Mouse (Mus musculus): ENCODE data around the gene Kcnk1. TPM values are rescaled to one million over a fixed set of nuclear protein-coding genes. Genes with fewer than 3 reads are reported as not detected.

Kcnk1 gene
- polyA plus RNA-seq (2015; fragmentation: Nextera tagmentation; extraction: Ambion mirVana), result 20.7 and 21.4 TPM in 2 replicates

DNA sequence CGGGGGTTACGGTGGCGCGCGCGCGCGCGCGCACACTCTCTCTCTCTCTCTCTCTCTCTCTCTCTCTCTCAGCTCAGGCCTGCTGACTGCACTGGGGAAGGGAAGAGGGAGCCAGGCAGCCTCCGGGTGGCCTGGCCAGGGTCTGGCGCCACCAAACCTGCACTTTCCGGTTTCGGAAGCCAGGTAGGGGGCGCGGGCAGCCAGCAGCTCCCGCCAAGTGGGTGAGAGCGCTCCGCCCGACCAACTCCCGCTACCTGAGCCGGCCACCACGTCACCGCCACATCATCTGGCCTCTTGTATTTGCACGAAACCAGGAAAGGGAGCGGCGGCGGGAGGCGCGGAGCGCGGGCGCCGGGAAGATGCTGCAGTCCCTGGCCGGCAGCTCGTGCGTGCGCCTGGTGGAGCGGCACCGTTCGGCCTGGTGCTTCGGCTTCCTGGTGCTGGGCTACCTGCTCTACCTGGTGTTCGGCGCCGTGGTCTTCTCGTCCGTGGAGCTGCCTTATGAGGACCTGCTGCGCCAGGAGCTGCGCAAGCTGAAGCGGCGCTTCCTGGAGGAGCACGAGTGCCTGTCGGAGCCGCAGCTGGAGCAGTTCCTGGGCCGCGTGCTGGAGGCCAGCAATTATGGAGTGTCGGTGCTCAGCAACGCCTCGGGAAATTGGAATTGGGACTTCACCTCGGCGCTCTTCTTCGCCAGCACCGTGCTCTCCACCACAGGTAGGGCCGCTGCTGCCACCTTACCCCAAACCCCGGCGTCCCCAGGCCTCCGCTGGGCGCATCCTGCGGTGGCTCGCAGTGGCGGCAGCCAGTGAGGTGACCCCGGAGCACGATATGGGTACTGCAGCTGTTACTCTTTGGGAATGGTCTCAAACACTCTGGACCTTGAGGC lies at the start of gene Kcnk1:
TSS of gene Kcnk1 (plus strand) at position 70 of the 886 bp plus-strand sequence.
- H3K4me1 ChIP-seq (ENCODE audit: control insufficient read depth, insufficient read depth, low read length), result peaks cover 21% of the 10 kb centered on the region
- H3K27me3 ChIP-seq (ENCODE audit: control insufficient read depth, insufficient read depth, low read depth, low read length), result peaks cover 9% of the 10 kb centered on the region; the same call in 1 of the 2 replicates
- peak within 1 kb of the TSS; percentile 79 for H3K4me2 ChIP-seq (ENCODE audit: low read length)
- H3K4me3 ChIP-seq (ENCODE audit: low read depth, low read length), result peak within 1 kb of the TSS; percentile 73
- WGBS, result under 1% methylated on average over 72 of the region's 73 CpGs
- peak within 1 kb of the TSS; percentile 86 for H3K27ac ChIP-seq (ENCODE audit: low read length)
- no peaks in the 10 kb centered on the region for H3K36me3 ChIP-seq (ENCODE audit: control insufficient read depth, insufficient read depth, low read length)
- peak; percentile 83 for ATAC-seq
- no peaks in the 10 kb centered on the region for H3K9me3 ChIP-seq (replicated peaks; ENCODE audit: control insufficient read depth, low read length, poor library complexity, severe bottlenecking)
- peak within 1 kb of the TSS; percentile 81 for H3K9ac ChIP-seq (ENCODE audit: low read depth, low read length)

- no peak overlapping the region for H3K4me2 ChIP-seq (ENCODE audit: low read length)
- no peak overlapping the region for H3K9ac ChIP-seq (ENCODE audit: low read depth, low read length)
- ATAC-seq, result no peak
- H3K36me3 ChIP-seq (ENCODE audit: control insufficient read depth, insufficient read depth, low read length), result no peaks in the 10 kb centered on the region
- H3K4me1 ChIP-seq (ENCODE audit: control insufficient read depth, insufficient read depth, low read length), result no peaks in the 10 kb centered on the region
- H3K27me3 ChIP-seq (ENCODE audit: control insufficient read depth, insufficient read depth, low read depth, low read length), result no peaks in the 10 kb centered on the region
- 84% methylated on average over 9 of the region's 9 CpGs for WGBS
- H3K27ac ChIP-seq (ENCODE audit: low read length), result no peak overlapping the region
- no peaks in the 10 kb centered on the region for H3K9me3 ChIP-seq (replicated peaks; ENCODE audit: control insufficient read depth, low read length, poor library complexity, severe bottlenecking)
- H3K4me3 ChIP-seq (ENCODE audit: low read depth, low read length), result no peak overlapping the region
These were observed 46.2 kb upstream of the Kcnk1 start for GRCm38 (mm10) chr8:125948696-125949308.

DNA sequence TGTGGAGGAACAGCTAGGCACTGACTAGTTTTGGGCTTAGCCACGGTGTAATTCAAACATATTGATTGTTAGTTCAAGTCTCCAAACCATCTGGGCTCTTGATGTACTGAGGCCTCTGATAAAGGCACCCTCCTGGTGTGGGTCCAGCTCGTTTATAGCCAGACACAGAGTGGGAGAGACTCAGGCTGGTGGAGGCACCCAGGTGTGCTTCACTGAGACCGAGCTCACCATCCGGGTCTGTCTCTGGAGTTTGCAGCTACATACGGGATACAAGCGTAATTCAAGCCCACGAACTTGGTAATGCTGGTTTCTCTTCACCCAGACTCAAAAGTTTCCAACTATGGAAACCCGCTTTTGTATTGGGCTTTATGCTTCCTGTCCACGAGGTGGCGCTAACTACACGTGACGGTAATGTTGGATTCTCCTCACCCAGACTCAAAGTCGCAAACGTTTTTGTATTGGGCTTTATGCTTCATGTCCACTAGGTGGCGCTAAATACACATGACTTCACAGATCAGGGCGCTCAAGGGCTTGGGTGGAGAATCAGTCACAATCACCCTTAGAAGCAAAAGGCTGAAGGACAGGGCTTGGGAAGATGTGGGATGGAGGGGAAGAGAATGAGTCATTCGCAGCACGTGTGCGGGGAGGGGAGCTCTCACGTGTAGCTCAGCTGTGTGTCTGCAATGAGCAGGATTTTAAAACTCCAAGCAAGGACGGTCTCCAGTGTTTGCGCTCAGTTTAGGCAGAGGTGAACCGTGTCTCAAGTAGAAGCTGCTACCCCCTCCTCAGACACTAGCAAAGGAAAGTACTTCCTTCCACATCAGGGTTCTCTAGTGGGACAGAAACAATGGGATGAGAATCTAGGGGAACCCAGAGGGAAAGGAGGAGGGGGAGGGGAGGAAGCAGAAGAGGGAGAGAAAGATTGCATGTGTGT lies 44.7 kb upstream of the Kcnk1 start:
- H3K27ac ChIP-seq (ENCODE audit: low read length), result no peak overlapping the region
- H3K4me3 ChIP-seq (ENCODE audit: low read depth, low read length), result no peak overlapping the region
- 0 out of 2 replicates have a peak overlapping the region, but pooled peaks have one; percentile 27 for H3K4me2 ChIP-seq (ENCODE audit: low read length)
- H3K9me3 ChIP-seq (replicated peaks; ENCODE audit: control insufficient read depth, low read length, poor library complexity, severe bottlenecking), result no peaks in the 10 kb centered on the region
- H3K9ac ChIP-seq (ENCODE audit: low read depth, low read length), result no peak overlapping the region
- 20% methylated on average over 23 of the region's 23 CpGs for WGBS
- 0 out of 2 replicates have a peak, but pooled peaks cover 2% of the 10 kb centered on the region for H3K27me3 ChIP-seq (ENCODE audit: control insufficient read depth, insufficient read depth, low read depth, low read length)
- H3K36me3 ChIP-seq (ENCODE audit: control insufficient read depth, insufficient read depth, low read length), result no peaks in the 10 kb centered on the region
- H3K4me1 ChIP-seq (ENCODE audit: control insufficient read depth, insufficient read depth, low read length), result no peaks in the 10 kb centered on the region
- peak; percentile 88 for ATAC-seq

- WGBS, result 8% methylated on average over 11 of the region's 11 CpGs
These were observed 39.3 kb upstream of the Kcnk1 start for GRCm38 (mm10) chr8:125955671-125956070.

GRCm38 (mm10) chr8:125956796-125957195 lies 38.2 kb upstream of the Kcnk1 start:
- Histone ChIP-seq H3K9ac (ENCODE audit: low read depth, low read length) (no peak overlapping the region), H3K4me3 (ENCODE audit: low read depth, low read length) (no peak overlapping the region), H3K9me3 (replicated peaks; ENCODE audit: control insufficient read depth, low read length, poor library complexity, severe bottlenecking) (no peaks in the 10 kb centered on the region), H3K36me3 (ENCODE audit: control insufficient read depth, insufficient read depth, low read length) (no peaks in the 10 kb centered on the region), H3K4me1 (ENCODE audit: control insufficient read depth, insufficient read depth, low read length) (no peaks in the 10 kb centered on the region), H3K27ac (ENCODE audit: low read length) (no peak overlapping the region), H3K27me3 (ENCODE audit: control insufficient read depth, insufficient read depth, low read depth, low read length) (peaks cover 2% of the 10 kb centered on the region; the same call in 1 of the 2 replicates), H3K4me2 (ENCODE audit: low read length) (no peak overlapping the region)
- ATAC-seq, result no peak
- WGBS, result 78% methylated on average over 9 of the region's 9 CpGs

More at GRCm38 (mm10) chr8:125955671-125956070, 39.3 kb upstream of the Kcnk1 start:
- H3K36me3 ChIP-seq (ENCODE audit: control insufficient read depth, insufficient read depth, low read length), result no peaks in the 10 kb centered on the region
- ATAC-seq, result no peak
- no peak overlapping the region for H3K27ac ChIP-seq (ENCODE audit: low read length)
- no peak overlapping the region; the same call in 1 of the 2 replicates for H3K4me2 ChIP-seq (ENCODE audit: low read length)
- no peaks in the 10 kb centered on the region for H3K4me1 ChIP-seq (ENCODE audit: control insufficient read depth, insufficient read depth, low read length)
- peaks cover 2% of the 10 kb centered on the region; the same call in 1 of the 2 replicates for H3K27me3 ChIP-seq (ENCODE audit: control insufficient read depth, insufficient read depth, low read depth, low read length)
- H3K4me3 ChIP-seq (ENCODE audit: low read depth, low read length), result no peak overlapping the region
- H3K9me3 ChIP-seq (replicated peaks; ENCODE audit: control insufficient read depth, low read length, poor library complexity, severe bottlenecking), result no peaks in the 10 kb centered on the region
- no peak overlapping the region for H3K9ac ChIP-seq (ENCODE audit: low read depth, low read length)

- H3K36me3 ChIP-seq (ENCODE audit: control insufficient read depth, insufficient read depth, low read length), result no peaks in the 10 kb centered on the region
- H3K4me1 ChIP-seq (ENCODE audit: control insufficient read depth, insufficient read depth, low read length), result no peaks in the 10 kb centered on the region
- H3K4me2 ChIP-seq (ENCODE audit: low read length), result no peak overlapping the region
- H3K27ac ChIP-seq (ENCODE audit: low read length), result no peak overlapping the region
- no peak for ATAC-seq
- H3K9ac ChIP-seq (ENCODE audit: low read depth, low read length), result no peak overlapping the region
- 64% methylated on average over 13 of the region's 13 CpGs for WGBS
- no peak overlapping the region for H3K4me3 ChIP-seq (ENCODE audit: low read depth, low read length)
- peaks cover 2% of the 10 kb centered on the region; the same call in 1 of the 2 replicates for H3K27me3 ChIP-seq (ENCODE audit: control insufficient read depth, insufficient read depth, low read depth, low read length)
- no peaks in the 10 kb centered on the region for H3K9me3 ChIP-seq (replicated peaks; ENCODE audit: control insufficient read depth, low read length, poor library complexity, severe bottlenecking)
These were observed 37.6 kb upstream of the Kcnk1 start for GRCm38 (mm10) chr8:125957226-125957993.

- no peak overlapping the region for H3K9ac ChIP-seq (ENCODE audit: low read depth, low read length)
- no peak overlapping the region for H3K27ac ChIP-seq (ENCODE audit: low read length)
- peaks cover 2% of the 10 kb centered on the region; the same call in 1 of the 2 replicates for H3K27me3 ChIP-seq (ENCODE audit: control insufficient read depth, insufficient read depth, low read depth, low read length)
- H3K4me3 ChIP-seq (ENCODE audit: low read depth, low read length), result no peak overlapping the region
- H3K9me3 ChIP-seq (replicated peaks; ENCODE audit: control insufficient read depth, low read length, poor library complexity, severe bottlenecking), result no peaks in the 10 kb centered on the region
- H3K4me2 ChIP-seq (ENCODE audit: low read length), result no peak overlapping the region
- H3K4me1 ChIP-seq (ENCODE audit: control insufficient read depth, insufficient read depth, low read length), result no peaks in the 10 kb centered on the region
- no peak for ATAC-seq
- WGBS, result 65% methylated on average over 1 of the region's 1 CpGs
- no peaks in the 10 kb centered on the region for H3K36me3 ChIP-seq (ENCODE audit: control insufficient read depth, insufficient read depth, low read length)
These were observed 37.0 kb upstream of the Kcnk1 start for GRCm38 (mm10) chr8:125957994-125958368.

DNA sequence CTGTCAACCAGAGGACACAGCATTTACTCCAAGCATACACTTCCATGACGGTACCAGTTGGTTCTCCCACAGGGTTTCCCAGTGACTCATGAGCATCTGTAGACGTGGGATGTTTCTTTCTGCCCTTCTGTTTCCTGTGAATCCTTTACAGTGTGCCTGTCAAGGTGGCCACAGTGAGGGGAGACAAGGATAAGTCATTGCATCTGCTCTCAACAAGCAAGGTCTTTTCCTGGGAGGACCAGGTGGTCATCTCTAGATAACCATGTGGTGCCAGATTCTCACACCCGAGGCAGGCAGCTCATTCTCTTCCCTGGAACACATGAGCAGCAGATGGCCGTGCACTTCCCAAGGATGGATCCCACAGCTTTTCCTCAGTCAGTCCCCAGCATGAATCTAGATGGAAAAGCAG lies 35.6 kb upstream of the Kcnk1 start:
- no peak overlapping the region for H3K27ac ChIP-seq (ENCODE audit: low read length)
- no peak overlapping the region for H3K4me2 ChIP-seq (ENCODE audit: low read length)
- H3K9ac ChIP-seq (ENCODE audit: low read depth, low read length), result no peak overlapping the region
- ATAC-seq, result no peak
- 79% methylated on average over 4 of the region's 4 CpGs for WGBS
- H3K4me3 ChIP-seq (ENCODE audit: low read depth, low read length), result no peak overlapping the region
- no peaks in the 10 kb centered on the region for H3K9me3 ChIP-seq (replicated peaks; ENCODE audit: control insufficient read depth, low read length, poor library complexity, severe bottlenecking)
- peaks cover 4% of the 10 kb centered on the region; the same call in 1 of the 2 replicates for H3K4me1 ChIP-seq (ENCODE audit: control insufficient read depth, insufficient read depth, low read length)
- H3K36me3 ChIP-seq (ENCODE audit: control insufficient read depth, insufficient read depth, low read length), result no peaks in the 10 kb centered on the region
- peaks cover 2% of the 10 kb centered on the region; the same call in 1 of the 2 replicates for H3K27me3 ChIP-seq (ENCODE audit: control insufficient read depth, insufficient read depth, low read depth, low read length)

Measured in midbrain, embryonic 16.5 days (tissue).